Mouse (Mus musculus) olfactory bulb, adult 2 months (tissue): ENCODE results near the gene Ptk6. TPM values are rescaled to one million over a fixed set of nuclear protein-coding genes. Genes with fewer than 3 reads are reported as not detected.

Experiments
- H3K27ac ChIP-seq: fragments of 200-500 bp; 2 replicates; pipeline ENCODE4 v1.5.1; 2012; ENCODE audit warnings: low read depth, low read length; ENCODE audit not compliant: insufficient read depth
- H3K4me1 ChIP-seq: fragments of 200-500 bp; 2 replicates; pipeline ENCODE4 v1.6.1; 2012; ENCODE audit warnings: low read length; ENCODE audit not compliant: control insufficient read depth, insufficient read depth
- H3K4me3 ChIP-seq: fragments of 200-500 bp; 2 replicates; pipeline ENCODE4 v1.5.1; 2012; ENCODE audit warnings: mild to moderate bottlenecking, low read depth, low read length, moderate library complexity; ENCODE audit not compliant: insufficient read depth
- CTCF ChIP-seq: fragments of 200-500 bp; IDR thresholded peaks from 2 replicates; pipeline ENCODE4 v1.5.1; 2012; ENCODE audit warnings: low read depth, mild to moderate bottlenecking, low read length, moderate library complexity; ENCODE audit not compliant: insufficient read depth
- POLR2A ChIP-seq: fragments of 200-500 bp; IDR thresholded peaks from 2 replicates; pipeline ENCODE4 v1.6.1; 2012; ENCODE audit warnings: mild to moderate bottlenecking, low read depth, low read length, moderate library complexity; ENCODE audit not compliant: insufficient read depth
- WGBS: fragments of 180-500 bp; shearing (Covaris S2); methylation state at CpG from one replicate; pipeline ENCODE4 v1.1.7; 2018; 5-methylcytosine and 5-hydroxymethylcytosine counted together
- polyA plus RNA-seq: library from polyadenylated mRNA; stranded (reverse); fragments of >200 nt; gene quantifications from 2 replicates; pipeline ENCODE4 v1.2.4, GENCODE M21; 2012; ENCODE audit warnings: low replicate concordance; ENCODE audit not compliant: missing spikeins, insufficient read depth, insufficient read length

The Ptk6 gene
- polyA plus RNA-seq, 1 experiment = not detected

GRCm38 (mm10) chr2:181157716-181158302 is 44.8 kb downstream of the Ptk6 start:
- no peak for TF ChIP-seq CTCF
- no peak for TF ChIP-seq POLR2A
- Histone ChIP-seq H3K27ac (peak overlapping the region; percentile 95), H3K4me3 (no peak overlapping the region), H3K4me1 (peaks cover 45% of the 10 kb centered on the region)
- 52% methylated on average over 6 of the region's 6 CpGs for WGBS

- Histone ChIP-seq H3K4me3 (peak overlapping the region; percentile 75), H3K27ac (peak overlapping the region; percentile 95), H3K4me1 (peaks cover 49% of the 10 kb centered on the region)
- TF ChIP-seq CTCF (no peak), POLR2A (no peak)
- WGBS = 56% methylated on average over 4 of the region's 4 CpGs
Measured at GRCm38 (mm10) chr2:181157180-181157579, 45.4 kb downstream of the Ptk6 start.

- Histone ChIP-seq H3K27ac (peak within 1 kb of the TSS; percentile 95), H3K4me1 (peaks cover 49% of the 10 kb centered on the region), H3K4me3 (peak within 1 kb of the TSS; percentile 75)
- 1% methylated on average over 55 of the region's 55 CpGs for WGBS
- TF ChIP-seq POLR2A = peak; percentile 83
- 0 out of 2 replicates have a peak, but pooled peaks have one; percentile 12 for TF ChIP-seq CTCF
Measured at GRCm38 (mm10) chr2:181156248-181157121, 46.1 kb downstream of the Ptk6 start, which contains the start of gene Eef1a2. TSS of gene Eef1a2 (minus strand) at chr2:181157014.

- peak overlapping the region; percentile 95 for H3K27ac ChIP-seq
- 21% methylated on average over 4 of the region's 4 CpGs for WGBS
- peak overlapping the region; percentile 75 for H3K4me3 ChIP-seq
- TF ChIP-seq CTCF = no peak
- no peak for TF ChIP-seq POLR2A
- peaks cover 56% of the 10 kb centered on the region for H3K4me1 ChIP-seq
Measured at GRCm38 (mm10) chr2:181155801-181156200, 46.8 kb downstream of the Ptk6 start.

DNA sequence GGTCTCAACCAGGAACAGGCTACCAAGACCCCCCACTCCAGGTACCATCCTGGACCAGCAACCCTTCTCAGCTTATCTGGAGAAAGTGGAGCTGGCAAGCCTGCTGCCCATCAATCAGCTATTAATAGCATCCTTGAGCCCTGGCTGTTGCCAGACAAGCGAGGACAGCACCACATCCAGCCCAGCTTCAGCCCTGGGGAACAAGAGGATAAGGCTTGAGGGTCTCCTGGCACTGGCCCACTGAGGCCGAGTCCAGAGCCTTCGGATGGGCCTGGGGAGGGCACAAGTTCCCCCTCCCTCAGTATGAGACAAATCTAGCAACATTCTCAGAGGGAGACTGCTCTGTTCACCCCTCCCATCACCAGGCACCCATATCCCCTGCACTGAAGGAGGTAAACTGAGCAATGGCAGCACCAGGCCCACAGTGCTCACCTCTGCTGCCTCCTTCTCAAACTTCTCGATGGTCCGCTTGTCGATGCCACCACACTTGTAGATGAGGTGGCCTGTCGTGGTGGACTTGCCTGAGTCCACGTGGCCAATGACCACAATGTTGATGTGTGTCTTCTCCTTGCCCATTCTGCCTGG is 47.7 kb downstream of the Ptk6 start:
- WGBS = 63% methylated on average over 8 of the region's 8 CpGs
- peaks cover 61% of the 10 kb centered on the region for H3K4me1 ChIP-seq
- no peak overlapping the region for H3K27ac ChIP-seq
- TF ChIP-seq POLR2A (no peak), CTCF (no peak)
- peak overlapping the region; percentile 75 for H3K4me3 ChIP-seq

DNA sequence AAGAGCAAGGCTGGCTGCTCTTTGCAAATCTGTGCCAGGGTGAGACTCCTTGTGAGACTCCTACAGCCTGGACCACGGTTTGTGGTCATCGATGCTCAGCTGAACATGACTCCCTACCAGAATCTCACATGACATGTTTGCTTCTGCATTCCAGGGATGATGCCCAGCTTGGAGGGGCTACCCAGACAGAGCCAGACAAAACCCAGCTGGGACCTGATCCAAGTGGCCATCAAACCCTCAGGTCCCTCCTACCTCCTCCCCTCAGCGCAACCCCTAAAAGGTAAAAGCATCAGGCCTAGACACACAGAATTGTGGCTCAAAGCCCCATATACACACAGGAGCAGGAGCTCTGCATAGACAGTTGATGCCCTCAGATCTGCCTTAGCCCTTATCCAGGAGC is 48.2 kb downstream of the Ptk6 start:
- no peak overlapping the region for H3K27ac ChIP-seq
- no peak for TF ChIP-seq POLR2A
- TF ChIP-seq CTCF = no peak
- H3K4me3 ChIP-seq = peak overlapping the region; percentile 75
- WGBS = 40% methylated on average over 3 of the region's 3 CpGs
- peaks cover 61% of the 10 kb centered on the region for H3K4me1 ChIP-seq

GRCm38 (mm10) chr2:181153837-181154236 is 48.8 kb downstream of the Ptk6 start:
- 10% methylated on average over 1 of the region's 1 CpGs for WGBS
- H3K27ac ChIP-seq = no peak overlapping the region
- H3K4me1 ChIP-seq = peaks cover 56% of the 10 kb centered on the region
- TF ChIP-seq POLR2A = no peak
- peak; percentile 45; the same call in 1 of the 2 replicates for TF ChIP-seq CTCF
- H3K4me3 ChIP-seq = no peak overlapping the region

DNA sequence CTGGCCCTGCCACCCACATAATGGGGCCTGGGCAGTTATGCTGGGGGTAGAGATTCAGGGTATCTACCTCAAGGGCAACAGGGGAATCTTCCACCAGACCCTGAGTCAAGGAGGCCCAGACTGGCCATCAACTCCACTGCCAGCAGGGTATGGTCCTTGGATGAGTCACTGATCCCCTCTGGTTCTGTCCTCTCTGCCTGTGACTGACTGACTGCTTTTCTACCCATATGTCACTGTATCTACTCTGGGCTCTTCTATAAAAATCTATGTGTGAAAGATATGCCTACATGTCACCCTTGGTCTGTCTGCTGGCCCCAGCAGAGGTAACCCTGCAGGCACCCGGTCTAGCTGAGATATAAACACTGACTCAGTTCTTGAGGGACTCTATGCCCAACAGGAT is 49.5 kb downstream of the Ptk6 start:
- Histone ChIP-seq H3K27ac (no peak overlapping the region), H3K4me3 (no peak overlapping the region), H3K4me1 (peaks cover 59% of the 10 kb centered on the region)
- TF ChIP-seq POLR2A (no peak), CTCF (no peak)
- WGBS = 81% methylated on average over 1 of the region's 1 CpGs

DNA sequence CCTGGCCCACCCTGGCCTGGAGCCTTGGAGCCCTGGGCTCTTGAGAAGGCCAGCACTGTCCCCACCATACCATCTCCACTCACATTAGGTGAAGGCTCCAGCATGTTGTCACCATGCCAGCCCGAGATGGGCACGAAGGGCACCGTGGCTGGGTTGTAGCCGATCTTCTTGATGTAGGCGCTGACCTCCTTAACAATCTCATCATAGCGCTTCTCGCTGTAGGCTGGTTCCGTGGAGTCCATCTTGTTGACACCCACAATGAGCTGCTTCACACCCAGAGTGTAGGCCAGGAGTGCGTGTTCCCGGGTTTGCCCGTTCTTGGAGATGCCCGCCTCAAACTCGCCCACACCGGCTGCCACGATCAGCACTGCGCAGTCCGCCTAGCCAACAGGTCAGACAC is 49.9 kb downstream of the Ptk6 start:
- peaks cover 61% of the 10 kb centered on the region for H3K4me1 ChIP-seq
- TF ChIP-seq POLR2A (no peak), CTCF (no peak)
- 66% methylated on average over 17 of the region's 17 CpGs for WGBS
- H3K27ac ChIP-seq = no peak overlapping the region
- no peak overlapping the region for H3K4me3 ChIP-seq
